Mouse (Mus musculus) kidney, postnatal 4 days (tissue): Measurements from ENCODE around the gene Neurog3.

Source experiments
- DNase-seq, 2 experiments: peaks; one replicate each; pipeline ENCODE4 v3.0.0; 2021; ENCODE audit warnings: mixed read lengths in 2 of 2

The Neurog3 gene

GRCm38 (mm10) chr10:62132691-62133281 is at the start of gene Neurog3:
TSS of gene Neurog3 (plus strand) at chr10:62133090.
- DNase-seq, result peak; percentile 18 to 40

DNA sequence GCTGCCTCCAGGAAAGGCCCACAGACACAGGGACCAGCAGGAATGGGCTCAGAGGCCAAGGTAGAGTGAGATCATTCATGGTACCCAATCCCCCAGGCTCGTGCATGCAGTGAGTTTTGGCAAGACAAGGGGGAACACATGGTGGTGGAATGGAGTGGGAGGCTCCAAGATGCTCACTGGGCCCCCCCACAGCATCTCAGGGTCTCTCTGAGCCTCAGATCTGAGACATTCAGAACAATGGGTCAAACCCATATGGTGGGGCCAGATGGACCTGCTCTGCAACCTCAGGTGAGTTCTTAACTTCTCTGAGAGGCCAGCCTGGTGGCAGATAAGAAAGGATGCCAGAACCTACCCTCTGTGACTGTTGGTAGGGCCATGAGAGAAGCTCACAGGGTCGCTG is 46.8 kb upstream of the Neurog3 start:
- no peak for DNase-seq

DNA sequence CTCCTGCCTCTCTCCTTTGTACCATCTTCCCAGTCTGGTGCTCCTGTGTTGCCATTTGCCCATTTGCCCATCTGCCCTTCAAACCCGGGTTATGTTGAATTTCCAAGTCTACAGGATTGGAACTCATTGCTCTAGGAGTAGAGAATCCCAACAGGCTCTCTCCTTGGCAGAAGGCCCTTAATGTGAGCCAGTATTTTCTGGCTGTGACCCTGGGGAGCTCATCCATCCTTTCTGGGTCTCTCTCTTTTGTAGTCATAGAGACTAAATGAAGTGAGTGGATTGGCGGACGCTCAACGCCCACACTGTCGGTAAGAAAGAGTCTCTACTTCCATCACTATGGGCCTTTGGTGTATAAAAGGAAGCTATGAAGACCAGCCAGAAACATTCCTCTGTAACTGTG is 46.1 kb upstream of the Neurog3 start:
- DNase-seq, result no peak

DNA sequence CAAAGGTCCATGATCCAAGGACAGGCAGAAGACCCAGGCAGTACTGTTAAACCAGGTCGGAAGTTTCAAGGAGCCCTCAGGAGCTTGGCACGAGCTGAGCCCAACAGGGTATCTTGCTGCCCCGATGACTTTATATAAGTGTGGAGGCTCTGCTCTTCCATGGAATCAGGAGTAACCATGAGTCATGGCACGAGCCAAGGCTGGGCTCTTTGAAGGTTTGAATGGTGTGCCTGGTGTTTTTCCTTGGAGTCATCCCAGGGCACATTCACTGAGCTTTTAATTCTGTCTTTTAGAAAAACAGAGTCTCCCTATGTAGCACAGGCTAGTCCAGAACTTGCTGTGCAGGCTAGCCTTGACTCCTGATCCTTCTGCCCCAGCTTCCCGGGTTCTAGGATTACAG is 44.5 kb upstream of the Neurog3 start:
- no peak for DNase-seq

DNA sequence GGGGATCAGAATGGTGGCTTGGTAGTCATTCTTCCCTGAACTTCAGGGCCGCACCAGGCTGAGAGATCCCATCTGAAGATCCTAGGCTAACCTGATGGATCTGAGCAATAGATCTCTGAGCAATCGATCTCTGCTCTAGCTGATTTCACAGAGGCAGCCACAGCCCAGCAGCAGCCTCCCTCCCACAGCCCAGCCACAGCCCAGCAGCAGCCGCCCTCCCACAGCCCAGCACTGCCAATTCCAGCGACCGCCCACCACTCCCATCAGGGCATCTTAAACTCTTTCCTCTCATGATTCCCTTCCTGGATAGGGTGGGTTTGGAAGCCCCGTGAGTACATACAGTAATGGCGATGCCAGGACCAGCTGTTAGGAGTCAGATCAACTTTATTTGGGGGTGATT is 43.8 kb upstream of the Neurog3 start:
- peak; percentile 26 to 37 for DNase-seq

DNA sequence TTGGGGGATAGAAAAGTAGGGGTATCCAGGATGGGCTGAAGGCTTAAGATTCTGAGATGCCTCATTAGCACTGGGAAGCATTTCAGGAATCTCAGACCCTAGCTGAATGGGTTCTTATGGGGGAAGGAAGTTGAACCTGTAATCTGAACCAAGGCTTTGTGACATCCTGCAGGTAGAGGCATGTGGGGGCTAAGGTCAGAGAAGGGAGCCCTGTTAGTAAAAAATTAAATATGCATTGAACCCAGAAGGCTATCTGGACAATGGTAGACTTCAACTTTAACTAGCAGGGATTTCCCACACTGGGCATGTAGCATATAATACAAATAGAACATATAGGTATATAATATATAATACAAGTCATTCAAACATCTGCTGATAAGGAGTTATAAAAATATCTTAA is 43.4 kb upstream of the Neurog3 start:
- no peak for DNase-seq

- no peak for DNase-seq
These were observed 39.0 kb upstream of the Neurog3 start for GRCm38 (mm10) chr10:62093903-62094302.

DNA sequence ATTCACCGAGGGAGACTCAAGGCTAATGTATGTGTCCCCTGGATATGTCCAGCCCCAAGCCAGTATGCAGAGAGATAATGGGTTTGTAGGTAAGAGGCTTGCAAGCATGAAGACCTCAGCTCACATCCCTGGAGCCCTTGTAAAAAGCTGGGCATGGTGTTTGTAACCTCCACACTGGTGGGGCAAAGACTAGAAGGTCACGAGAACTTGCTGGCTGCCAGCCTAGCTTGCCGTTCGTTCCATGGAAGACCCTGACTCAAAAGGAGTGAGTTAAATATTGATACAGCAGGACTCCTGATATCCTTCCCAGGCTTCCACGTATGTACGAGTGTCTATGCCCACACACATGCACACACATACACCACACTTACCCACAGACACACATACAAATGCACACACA is 38.5 kb upstream of the Neurog3 start:
- no peak for DNase-seq

DNA sequence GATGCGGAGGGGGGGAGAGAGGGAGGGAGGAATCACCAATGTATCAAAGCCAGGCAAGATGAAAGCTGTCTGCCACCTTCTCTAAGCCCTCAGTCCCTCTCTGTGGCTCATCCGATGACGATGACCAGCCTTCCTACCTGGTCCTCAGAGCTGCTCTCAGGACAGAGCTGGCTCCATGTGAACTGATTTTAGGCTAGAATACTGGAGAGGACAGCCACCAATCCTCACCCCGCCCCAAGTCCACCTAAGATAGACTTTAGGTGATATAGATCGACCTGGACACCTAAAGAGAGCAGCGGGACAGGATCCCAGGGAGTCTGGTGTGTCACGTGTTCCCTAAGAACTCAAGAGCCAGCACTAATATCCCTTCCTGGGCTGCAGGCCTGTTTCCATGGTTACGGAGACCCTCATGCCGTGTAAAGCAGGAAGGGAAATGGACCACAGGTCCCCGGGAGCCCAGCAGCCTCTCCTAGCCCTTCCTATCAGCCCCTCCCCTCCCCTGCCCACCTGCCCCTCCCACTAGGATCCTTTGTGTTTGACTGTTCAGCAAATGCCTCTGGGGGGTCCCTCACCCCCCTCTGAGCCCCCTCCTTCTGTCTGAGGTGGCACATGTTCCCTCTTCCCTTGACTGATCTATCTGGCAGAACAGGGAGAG is 33.0 kb upstream of the Neurog3 start:
- DNase-seq, result no peak

- peak; percentile 91 for DNase-seq
These were observed 31.1 kb upstream of the Neurog3 start for GRCm38 (mm10) chr10:62101504-62102439.

GRCm38 (mm10) chr10:62104835-62105576 is 27.9 kb upstream of the Neurog3 start:
- DNase-seq, result peak; percentile 81 to 83

DNA sequence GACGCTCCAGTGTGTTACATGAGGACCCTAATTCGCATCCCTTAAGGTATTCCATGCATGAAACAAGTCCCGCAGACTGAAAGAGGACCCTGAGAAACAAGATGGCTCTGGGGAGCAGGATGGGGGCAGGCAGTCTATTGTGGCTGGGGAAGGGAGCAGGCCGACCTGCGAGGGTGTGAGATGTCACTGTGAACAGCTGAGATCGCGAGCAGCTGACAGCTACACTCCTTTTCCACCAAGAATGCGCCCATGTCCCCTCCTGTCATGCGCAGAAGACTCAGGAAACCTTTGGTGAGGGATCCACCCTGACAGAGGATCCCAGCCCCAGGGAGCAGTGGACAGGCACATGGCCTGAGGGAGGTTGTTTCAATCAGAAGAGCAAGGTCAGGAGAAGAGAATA is 25.8 kb upstream of the Neurog3 start:
- DNase-seq, result no peak

DNA sequence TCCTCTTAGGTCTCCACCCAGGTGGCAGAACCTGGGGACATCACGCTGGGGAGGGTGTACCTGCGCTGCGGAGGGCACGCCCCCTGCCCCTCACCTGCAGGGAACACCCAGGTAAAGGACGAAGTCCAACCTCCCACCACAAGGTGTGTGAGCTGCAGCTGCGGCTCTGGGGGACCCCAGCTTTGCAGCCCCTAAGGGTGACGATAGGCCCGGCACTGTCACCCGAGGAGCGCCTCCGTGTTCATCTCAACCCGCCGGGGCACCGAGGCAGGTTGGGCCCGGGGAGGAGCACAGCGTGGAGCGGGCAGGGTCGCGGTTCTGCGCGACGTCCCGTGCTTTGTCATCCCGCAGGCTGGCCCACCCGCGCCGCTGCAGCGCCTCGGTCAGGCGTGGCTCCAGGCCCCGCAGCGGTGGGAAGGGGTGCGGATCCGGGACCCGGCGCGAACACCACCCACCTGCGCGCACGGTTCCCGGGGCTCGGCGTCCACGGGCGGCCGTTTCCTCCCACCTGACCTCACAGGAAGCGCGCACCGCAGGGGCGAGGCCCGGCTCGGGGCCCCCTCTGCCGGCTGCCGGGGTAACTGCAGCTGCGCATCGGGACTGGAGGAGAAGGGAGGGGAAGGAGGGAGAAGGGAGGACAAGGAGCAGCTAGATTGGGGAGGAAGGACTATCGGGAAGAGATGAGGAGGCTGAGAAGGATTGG is 22.2 kb upstream of the Neurog3 start:
- peak; percentile 90 to 91 for DNase-seq

- peak; percentile 15 to 26 for DNase-seq
These were observed 21.7 kb upstream of the Neurog3 start for GRCm38 (mm10) chr10:62111207-62111576.

DNA sequence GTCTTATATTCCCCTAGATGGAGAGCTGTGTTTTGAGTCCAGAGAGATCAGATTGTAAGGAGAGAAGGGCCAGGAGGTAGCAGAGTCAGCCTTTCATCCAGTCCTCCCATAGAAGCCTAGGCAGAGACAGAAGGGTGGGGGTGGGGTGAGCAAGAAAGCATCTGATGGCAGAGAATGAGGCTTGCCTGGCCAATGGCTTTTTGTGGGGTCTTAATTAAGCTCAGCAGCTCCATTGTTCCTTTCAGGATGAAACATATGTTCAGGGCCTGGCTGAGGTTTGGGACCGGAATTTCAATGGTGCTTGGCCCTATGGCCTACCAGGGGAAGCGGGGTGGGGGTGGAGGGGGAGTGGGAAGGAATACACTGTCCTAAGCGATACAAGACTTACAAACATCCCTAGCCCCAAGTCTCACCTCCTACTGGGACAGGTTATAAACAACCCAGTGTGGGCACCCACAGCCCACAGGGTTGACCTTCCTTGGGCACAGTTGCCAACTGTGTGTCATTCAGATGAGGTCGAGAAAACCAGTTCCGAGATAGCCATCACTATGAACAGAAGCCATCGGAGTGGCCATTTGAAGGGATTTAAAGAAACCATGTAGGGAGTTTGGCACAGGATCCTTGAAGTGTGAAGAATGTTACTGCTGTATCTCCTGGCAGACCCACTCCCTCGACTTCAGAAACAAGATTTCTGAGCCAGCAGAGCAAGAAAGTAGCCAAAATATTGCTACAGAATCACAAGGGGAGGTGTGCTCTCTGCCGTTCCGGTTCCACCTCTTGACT is 18.8 kb upstream of the Neurog3 start:
- DNase-seq, result no peak

DNA sequence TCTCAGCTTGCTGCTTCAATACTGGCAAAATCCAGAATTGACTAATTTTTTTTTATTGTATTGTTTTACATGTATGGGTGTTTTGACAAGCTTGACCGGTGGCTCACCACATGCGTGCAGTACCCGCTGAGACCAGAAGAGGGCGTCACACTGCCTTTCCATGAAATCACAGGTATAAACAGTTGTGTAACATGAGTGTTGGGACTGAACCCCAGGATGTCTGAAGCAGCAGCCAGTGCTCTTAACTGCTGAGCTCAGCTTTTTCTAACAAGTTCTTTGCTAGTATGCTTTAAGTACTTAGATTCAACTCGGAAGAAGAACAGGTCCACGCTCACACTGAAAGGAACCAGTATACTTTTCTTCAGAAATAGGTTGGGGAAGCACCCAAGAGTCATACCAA is 5.8 kb upstream of the Neurog3 start:
- no peak for DNase-seq

DNA sequence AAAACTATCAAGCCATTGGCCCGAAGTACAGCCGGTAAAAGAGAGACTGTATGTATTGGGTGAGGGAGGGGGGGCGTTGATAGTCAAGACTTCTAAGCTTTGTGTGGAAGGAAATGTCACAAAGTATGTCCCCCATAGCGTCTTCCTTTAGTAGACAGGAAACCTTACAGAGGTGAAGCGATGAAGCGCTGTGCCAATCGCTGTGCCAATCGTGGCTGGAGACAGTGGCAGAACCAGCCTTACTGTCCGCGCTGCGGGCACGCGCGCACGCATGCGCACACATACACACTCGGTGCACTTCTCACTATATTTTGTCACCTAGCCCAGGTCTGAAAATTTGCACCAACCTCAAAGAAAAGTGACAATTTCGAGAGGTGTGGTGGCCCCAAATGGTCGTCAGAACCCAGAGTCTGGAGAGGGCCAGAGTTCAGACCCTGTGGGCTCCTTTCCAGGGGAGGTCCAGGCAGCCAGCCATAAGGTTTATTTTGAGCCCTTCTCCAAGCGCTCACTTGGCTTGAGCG is 5.1 kb upstream of the Neurog3 start:
- DNase-seq, result no peak

DNA sequence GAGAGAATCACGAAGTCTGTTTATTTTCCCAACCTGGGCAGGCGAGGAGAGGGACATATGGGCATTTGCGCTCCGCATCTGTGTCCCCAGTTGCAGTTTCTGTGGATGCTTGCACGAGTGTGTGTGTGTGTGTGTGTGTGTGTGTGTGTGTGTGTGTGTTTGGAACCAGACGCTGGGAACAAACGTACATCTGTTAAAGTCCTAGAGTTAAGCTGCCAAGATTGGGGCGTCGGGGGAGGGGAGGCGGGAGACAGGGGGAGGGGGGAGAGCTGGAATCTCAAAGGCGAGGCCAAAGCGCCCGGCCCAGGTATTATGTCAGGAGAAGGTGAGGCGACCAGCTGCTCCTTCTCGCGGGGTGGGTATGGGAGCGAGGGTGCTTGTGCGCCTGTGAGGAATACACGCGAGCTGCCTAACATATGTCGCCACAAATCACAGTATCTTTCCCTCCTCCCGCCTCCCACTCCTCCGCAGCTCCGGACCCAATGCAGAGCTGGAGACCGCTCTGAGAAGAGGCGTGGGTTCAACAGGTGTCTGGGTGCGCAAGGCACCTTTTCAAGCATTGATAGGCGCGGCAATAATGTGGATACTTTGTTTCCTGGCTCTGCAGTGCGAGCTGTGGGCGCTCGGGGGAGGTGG is 4.5 kb upstream of the Neurog3 start:
- no peak for DNase-seq

DNA sequence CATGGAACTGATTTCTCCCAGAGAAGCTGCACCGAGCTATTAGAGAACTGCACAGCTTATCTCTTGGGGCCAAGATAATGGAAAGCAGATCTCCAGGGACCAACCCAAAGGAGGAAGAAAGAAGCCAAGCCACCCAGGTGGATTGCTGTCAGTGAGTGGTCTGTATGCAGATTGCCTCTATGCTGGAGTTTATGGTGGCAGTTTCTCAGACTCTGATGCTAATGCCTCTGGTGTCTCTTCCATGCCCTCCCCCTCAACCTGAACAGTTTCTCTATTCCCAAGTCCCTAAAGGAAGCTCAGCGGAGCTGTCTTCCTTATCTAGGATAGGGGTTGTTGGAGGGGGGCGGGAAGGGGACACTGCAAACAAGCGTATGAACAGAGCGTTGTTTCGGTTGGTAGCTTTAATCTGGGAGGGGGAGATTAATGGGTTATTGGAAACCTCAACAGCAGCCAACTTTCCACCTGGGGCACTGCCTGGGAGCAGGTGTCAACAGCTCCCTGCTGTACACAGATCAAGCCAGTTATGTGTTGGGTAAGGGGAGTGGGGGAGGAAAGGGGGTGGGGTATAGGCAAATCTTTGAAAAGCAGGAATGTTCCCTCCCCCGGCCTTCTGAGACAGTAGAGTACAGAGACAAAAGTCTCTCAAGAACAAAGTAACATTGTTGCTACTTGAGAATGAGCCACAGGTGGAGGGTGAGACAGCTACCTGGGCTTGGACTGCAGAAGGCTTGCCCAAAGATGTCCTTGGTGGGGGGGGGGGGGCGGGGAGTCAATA is 3.0 kb downstream of the Neurog3 start:
- no peak for DNase-seq

GRCm38 (mm10) chr10:62137150-62137549 is 4.3 kb downstream of the Neurog3 start:
- DNase-seq, result no peak
